Mouse (Mus musculus) yolk sac, embryonic 10.5 days (tissue): Measurements from ENCODE around the gene Foxo6.

ENCODE experiments used
- DNase-seq: peaks from one replicate; pipeline ENCODE4 v3.0.0-alpha.2; 2017; ENCODE audit warnings: low spot score

Foxo6 gene

DNA sequence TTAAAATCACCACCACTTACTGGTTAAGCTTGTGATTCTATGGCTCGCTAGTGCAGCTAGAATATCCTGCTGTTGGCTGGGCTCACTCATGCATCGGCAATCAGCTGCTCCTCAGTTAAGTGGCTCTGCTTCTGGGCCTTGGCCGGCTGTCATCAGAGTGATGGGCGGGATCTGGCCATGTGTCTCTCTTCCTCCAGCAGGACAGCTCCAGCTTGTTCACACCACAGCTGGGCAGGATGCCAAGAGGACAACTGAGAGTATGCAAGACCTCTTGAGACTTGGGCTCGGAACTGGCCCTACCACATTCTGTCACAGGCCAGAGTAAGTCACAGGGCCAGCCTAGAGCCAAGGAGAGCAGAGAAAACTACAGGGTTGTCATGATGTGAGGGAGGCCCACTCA lies 39.7 kb downstream of the Foxo6 start:
- no peak for DNase-seq

DNA sequence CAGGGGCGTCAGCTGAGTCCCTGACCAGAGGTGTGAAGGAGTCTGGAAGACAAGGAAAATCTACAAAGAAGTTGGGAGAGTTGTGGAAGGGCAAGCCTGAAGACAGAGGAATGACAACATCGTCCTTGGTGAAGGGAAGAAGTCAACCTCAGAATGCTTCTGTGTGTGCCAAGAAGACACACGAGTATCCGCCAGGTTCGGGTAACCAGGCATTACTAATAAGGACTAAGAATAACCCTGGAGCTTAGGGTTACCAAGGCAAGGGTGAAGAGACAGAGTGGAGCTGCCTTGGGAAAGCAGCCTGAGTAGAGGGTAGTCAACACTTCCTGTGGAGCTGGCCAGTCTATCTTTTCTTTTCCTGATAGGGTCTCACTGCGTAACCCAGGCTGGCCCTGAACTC lies 41.1 kb downstream of the Foxo6 start:
- no peak for DNase-seq

DNA sequence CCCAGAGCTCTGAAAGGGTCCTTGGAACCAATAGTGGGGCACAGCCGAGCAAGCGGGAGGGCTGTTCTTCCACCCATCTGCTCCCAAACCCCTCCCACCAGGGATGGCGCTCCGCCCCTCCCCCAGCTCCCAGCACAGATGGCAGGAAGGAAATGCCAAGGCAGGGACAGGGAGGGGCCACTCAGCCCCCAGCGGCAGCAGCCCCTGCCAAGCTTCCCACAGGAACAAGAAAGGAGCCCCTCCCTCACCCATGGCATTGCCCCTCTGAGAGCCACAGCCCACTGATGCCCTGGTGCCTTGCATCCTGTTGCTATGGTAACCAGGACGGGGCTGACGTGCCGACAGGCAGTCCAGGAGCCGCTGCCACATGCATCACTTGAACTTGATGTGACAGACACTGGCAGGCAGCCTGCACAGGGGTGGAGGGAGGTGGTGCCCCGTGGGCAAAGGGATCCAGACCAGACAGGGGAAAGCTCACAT lies 44.3 kb downstream of the Foxo6 start:
- peak; percentile 17 for DNase-seq

DNA sequence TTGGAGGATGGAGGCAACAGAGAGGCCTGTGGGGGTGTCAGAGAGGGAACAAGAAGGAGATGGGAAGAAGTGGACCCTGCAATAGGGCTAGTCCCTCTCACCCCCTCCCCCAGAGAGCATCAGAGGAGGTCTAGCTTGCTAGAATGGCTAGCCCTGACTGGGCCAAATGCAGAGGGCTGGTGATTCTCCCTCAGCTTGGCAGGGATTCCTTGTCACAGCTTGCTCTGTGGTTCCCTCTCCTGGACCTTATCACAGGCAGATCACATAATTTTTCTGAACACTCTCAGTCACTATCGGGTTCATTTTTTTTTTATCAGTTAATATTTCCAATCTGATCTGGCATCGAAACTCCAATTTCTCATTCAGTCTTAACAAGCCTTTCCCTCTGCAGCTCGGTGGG lies 46.0 kb downstream of the Foxo6 start:
- DNase-seq: no peak

DNA sequence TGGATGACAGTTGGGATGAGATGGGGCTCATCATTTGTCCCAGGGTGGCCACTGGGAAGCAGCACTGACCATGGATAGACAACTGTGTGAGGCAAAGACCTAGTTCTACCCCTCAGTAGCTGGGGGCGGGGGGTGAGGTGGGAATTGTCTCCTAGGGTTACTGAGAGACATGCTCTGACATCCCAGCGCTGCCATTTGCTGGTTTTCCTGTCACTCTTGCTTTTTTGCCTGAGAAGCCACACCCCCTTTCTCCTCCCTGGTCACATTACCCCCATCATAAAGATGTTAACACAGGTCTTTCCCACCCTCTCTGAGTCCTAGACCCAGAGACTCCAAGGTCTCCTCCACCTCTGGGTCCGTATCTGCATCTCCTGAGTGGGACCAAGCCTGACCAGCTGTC lies 47.7 kb downstream of the Foxo6 start:
- DNase-seq: no peak

DNA sequence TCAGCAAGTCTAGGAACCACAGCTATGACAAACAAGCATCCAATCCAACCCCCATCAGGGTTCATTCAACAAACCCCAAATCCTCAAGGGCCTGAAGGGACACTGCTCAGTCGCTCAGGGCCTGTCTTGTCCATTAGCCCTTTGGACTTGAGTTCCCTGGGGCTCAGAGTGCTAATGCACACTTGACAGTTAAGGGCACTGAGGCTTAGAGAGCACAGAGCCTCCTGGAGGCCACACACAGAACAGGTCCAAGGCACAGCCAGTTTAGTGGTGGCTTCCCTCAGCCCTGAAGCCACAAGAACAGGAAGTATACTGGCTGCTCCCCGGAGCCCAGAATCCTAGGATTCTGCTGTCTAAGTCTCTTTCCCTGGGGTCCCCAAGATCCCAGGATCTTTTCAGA lies 53.9 kb downstream of the Foxo6 start:
- no peak for DNase-seq

DNA sequence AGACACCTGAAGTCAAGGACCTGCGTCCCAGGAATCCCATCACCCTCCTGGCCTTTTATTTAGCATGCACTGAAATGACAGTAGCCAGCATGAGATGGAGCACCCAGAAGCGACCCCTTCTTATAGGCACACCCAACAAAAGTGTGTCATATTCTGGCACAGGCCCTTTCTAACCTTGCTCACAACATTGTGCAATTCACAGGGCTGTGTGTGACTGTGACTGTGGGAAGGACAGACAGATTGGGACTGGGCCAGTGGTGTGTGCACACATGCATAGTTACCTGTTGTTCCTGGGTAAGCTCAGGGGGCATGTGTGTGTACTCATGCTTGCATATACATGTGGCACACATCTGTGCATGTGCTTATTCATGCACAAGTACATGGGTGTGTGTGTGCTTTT lies 54.6 kb downstream of the Foxo6 start:
- no peak for DNase-seq

DNA sequence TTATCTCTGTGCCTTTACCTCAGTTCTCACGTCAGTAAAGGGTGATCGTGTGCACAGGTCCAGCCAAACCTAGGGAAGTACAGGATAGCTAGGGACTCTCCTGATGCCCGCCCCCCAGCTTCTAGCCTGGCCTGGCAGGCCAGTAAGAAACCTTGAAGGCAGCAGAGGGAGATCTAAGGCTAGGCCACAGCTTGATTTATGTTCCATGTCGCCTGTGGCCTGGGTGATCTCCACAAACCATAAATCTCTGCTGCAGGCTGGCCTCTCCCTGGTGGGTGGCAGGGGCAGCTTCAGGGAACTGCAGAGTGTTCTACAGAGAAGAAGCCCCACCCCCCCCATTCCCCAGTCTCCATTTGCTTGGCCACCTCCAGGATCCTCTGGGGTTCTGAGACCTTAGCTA lies 55.2 kb downstream of the Foxo6 start:
- DNase-seq: peak; percentile 13

DNA sequence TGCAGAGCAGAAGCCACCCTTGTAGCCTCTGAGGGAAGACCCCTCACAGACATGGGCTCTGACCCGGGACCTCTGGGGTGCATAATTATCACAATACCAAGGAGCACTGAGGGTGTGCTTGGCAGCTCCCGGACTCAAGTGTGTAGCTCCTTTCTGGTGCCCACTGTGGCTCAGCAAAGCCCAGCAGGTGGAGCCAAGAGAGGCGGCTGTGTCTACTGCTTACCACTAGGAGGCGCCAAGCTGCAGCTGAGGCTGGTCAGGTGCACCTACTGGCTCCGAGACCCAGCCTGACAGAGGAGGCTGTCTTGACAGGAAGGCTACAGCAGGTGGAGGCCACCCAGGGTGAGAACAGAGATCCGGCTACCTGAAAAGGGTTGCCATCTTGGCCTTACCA lies 56.9 kb downstream of the Foxo6 start:
- DNase-seq: peak; percentile 26

DNA sequence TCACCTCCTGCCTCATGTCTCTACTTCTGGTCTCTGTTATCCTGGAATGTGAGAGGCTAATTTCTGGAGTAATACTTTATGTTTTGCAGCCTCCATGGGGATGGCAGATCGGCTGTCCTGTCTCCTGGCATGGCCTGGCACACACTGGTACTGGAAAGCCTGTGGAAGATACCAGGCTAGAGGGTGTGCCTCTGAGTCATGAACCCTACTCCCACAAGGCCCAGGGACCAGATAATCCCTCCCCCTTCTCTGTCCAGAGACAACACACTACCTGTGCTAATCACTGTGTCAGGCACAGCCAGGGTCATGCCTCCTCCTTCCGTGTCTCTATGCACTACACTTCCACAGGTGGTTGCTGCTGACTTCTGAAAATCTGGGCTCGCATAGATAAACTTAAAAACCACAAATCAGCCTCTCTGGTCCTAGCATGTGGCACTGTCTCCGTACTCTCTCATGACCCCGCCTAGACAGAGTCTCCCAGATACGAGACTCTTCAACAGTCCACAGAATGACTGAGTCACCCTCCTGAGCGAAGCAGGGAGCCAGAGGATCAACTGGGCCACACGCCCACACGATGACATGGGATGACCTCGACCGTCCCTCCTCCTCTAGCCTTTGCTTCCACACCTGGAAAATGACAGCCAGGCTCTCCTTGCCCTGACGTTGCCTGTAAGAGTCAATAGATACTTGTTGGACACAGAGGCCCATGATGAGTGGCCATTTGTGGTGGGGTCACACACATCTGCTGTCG lies 57.5 kb downstream of the Foxo6 start:
- DNase-seq: no peak

DNA sequence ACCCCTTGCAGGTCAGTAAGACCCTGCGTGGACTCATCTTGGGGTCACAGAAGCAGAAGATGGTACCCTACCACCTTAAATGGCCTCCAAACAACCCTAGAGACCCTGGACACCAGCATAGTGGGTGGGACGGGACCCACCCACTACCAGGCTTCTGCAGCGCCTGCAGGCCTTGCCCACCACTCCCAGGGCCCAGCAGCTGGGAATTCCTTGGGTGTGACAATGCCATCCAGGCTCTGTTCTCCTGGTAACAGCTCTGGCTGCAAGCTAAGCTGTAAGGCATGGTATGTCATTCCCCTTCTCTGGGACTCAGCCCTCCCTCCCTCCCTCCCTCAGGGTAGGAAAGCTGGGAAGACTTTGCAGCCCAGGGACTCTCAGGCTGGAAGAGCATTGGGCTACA lies 58.5 kb downstream of the Foxo6 start:
- DNase-seq: no peak

DNA sequence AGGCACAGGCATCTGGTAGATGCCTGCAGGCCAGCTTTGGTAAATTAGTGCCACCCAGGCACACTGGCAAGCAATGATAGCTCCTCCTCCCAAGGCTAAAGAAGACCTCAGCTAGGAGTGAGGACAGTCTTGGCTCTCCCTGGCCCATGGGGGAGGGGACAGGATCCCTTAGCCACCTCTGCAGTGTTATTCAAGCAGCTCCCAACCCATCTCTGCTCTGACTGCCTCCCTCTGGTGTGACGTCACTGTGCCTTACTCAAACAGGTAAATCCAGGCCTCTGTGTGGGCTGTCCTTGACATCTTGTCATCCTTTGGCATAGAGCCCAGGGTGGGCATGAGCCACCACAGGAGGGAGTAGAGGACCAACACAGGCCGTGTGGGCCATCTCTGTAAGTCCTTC lies 59.9 kb downstream of the Foxo6 start:
- no peak for DNase-seq

DNA sequence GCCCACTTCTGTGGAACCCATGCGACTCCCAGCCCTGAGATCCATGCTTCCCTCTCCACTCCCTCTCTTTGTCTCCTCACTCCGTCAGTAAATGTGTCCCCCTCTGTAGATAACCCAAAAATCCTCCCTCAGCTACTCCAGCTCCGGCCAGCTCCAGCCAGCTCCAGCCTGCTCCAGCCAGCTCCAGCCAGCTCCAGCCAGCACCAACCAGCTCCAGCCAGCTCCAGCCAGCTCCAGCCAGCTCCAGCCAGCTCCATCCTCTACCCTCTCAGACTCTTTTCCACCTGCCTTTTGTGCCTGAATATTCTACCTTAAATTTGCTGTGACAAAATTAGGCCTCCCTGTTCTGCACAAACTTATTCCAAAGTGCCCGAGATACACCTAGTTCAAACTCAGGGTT lies 60.5 kb downstream of the Foxo6 start:
- DNase-seq: no peak

DNA sequence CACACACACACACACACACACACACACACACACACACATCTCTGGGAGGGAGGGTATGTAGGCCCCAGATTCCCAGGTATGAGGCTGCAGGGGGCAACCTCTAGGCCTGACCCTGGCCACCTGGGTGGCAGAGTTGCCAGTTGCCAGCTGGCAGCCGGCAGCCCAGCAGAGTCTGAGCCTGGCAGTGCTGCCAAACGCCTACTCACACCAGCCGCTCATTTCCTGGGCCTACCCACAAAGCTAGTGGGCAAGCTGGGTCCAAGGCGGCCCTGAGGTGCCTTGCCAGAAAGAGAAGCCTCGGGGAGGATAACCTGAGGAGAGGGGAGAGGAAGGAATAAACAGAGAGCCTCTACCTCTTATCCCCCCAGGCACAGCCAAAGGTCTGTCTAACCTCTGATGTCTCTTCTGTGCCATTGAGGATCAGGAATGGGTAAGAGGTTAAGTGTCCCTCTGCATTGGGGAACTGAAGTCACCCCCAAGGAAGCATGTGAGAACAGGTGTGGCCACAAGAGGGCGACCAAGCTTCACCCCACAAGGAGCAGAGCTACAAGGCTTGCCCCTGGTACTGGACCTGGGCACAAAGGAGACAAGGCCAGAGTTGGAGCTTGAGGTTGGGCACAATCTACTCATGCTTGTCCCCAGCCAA lies 61.9 kb downstream of the Foxo6 start:
- peak; percentile 12 for DNase-seq

DNA sequence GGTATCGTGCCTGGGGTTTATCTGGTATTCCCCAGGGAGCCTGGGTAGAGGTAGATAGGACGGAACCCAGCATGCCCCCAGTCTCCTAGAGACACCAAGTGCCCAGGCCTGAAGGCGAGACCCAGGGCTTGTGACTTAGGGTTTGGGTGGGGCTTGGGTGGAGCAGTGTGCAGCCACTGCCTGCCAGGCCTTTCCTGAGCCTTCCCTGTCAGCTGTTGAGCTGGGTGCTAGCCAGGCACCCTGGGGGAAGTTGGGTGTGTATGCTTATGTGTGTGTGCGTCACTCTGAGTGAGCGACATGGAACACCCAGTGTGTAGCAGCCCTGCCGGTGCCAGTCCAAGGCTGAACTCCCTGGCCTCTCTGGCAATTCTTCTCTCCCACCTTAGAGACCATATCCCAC lies 63.3 kb downstream of the Foxo6 start:
- DNase-seq: no peak

DNA sequence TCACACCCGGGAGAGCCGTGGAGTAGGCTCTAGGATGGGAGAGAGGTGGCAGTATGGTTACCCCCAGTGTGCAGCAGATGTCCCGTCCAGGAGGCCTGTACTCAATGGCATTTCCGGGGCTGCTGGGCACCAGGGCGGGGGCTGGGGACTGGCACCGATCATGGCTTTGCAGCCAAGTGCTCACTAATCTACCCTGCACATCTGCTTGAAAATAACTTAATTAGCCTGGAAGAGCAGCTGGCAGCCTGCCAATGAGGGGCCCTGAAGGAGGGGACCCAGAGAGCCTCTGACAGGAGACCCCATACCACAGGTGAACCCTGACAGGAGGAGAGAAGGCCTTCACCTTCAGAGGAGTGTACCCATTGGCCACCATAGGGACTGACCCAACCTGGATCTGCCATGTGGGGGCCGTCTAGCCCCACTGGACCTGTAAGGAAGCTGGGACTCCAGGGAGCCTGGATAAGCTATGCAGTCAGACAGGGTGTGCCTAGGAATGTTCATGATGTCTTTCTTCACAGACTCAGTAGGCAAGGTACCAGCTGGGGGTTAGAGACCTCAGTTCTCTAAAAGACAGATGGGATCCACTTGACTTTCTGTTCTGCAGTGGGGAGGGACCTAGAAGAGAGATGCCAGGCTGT lies 63.9 kb downstream of the Foxo6 start:
- no peak for DNase-seq

DNA sequence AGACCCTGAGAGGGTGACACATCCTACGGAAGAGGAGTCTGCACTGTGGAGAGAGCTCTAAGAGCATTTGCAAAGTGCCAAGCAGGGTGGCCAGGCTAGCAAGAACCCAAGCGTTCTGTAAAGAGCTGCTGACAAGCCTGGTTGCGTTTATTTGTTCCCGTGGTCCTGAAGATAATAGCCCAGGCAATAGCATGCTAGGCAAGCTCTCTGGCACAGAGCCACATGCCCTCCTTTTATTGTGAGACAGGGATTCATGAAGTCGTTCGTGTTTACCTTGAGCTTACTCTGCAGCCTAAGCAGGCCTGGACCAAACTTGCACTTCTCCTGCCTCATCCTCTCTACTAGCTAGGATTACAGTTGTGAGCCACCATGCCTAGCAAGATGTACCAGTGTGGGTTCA lies 65.4 kb downstream of the Foxo6 start:
- no peak for DNase-seq

DNA sequence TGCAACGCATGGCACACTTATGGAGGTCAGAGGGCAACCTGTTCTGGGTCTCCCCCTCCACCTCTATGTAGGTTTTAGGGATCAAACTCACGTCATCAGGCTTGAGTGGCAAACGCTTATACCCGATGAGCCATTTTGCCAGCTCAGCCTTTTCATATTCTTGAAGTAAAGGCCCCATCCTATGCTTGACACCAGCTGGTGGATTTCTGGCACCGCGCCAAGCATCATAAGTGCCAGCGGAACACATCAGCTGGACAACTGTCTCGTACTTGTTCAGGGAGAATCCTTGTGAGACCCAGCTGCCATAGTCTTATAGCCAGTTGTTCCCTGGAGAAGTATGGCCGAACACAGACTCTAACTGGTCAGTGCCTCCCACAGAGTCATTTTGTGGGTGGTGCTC lies 68.3 kb downstream of the Foxo6 start:
- DNase-seq: no peak
